Mouse (Mus musculus) midbrain, embryonic 15.5 days (tissue): Measurements from ENCODE around the gene Dhx30. TPM values are rescaled to one million over a fixed set of nuclear protein-coding genes. Genes with fewer than 3 reads are reported as not detected.

ENCODE experiments used
- ATAC-seq: fragments of 200-750 bp; cut with Nextera tagmentation; replicated peaks from 2 replicates; pipeline ENCODE4 v1.8.0; 2017; ENCODE audit warnings: moderate TSS enrichment
- H3K27ac ChIP-seq: fragments of 300-500 bp; sonication (generic); 2 replicates; pipeline ENCODE4 v1.5.1; 2015; ENCODE audit warnings: mild to moderate bottlenecking, inconsistent platforms
- H3K27me3 ChIP-seq: fragments of 300-500 bp; sonication (generic); replicated peaks from 2 replicates; pipeline ENCODE4 v1.6.1; 2015; ENCODE audit warnings: inconsistent platforms
- H3K36me3 ChIP-seq: fragments of 300-500 bp; sonication (generic); replicated peaks from 2 replicates; pipeline ENCODE4 v1.6.1; 2015; ENCODE audit warnings: inconsistent platforms
- H3K4me1 ChIP-seq: fragments of 300-500 bp; sonication (generic); 2 replicates; pipeline ENCODE4 v1.6.1; 2015; ENCODE audit warnings: inconsistent platforms
- H3K4me2 ChIP-seq: fragments of 300-500 bp; sonication (generic); 2 replicates; pipeline ENCODE4 v1.6.1; 2015; ENCODE audit warnings: inconsistent platforms, mild to moderate bottlenecking, moderate library complexity
- H3K4me3 ChIP-seq: fragments of 300-500 bp; sonication (generic); 2 replicates; pipeline ENCODE4 v1.5.1; 2015; ENCODE audit warnings: mild to moderate bottlenecking, inconsistent platforms
- H3K9ac ChIP-seq: fragments of 300-500 bp; sonication (generic); 2 replicates; pipeline ENCODE4 v1.6.1; 2015; ENCODE audit warnings: mild to moderate bottlenecking, inconsistent platforms
- H3K9me3 ChIP-seq: fragments of 300-500 bp; sonication (generic); 2 replicates; pipeline ENCODE4 v1.6.1; 2016; ENCODE audit warnings: inconsistent platforms
- WGBS: fragments of 180-500 bp; shearing (Covaris S2); methylation state at CpG from one replicate; pipeline ENCODE4 v1.1.7; 2015; ENCODE audit warnings: mixed read lengths; 5-methylcytosine and 5-hydroxymethylcytosine counted together
- polyA plus RNA-seq: library from polyadenylated mRNA; unstranded; fragments of >200 nt; fragmentation: Nextera tagmentation; extraction: Ambion mirVana; gene quantifications from 2 replicates; pipeline ENCODE4 v1.2.1, GENCODE M21; 2015

Dhx30 gene
- polyA plus RNA-seq, 1 experiment from 2014 or later, result 199 TPM

DNA sequence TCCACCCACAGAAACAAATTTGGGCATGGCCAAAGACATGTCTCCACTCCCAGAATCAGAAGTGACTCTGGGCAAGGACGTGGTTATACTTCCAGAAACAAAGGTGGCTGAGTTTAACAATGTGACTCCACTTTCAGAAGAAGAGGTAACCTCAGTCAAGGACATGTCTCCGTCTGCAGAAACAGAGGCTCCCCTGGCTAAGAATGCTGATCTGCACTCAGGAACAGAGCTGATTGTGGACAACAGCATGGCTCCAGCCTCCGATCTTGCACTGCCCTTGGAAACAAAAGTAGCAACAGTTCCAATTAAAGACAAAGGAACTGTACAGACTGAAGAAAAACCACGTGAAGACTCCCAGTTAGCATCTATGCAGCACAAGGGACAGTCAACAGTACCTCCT, 82.5 kb downstream of the Dhx30 start:
- Histone ChIP-seq H3K9ac (no peak overlapping the region), H3K9me3 (no peaks in the 10 kb centered on the region), H3K4me1 (no peaks in the 10 kb centered on the region), H3K27me3 (no peaks in the 10 kb centered on the region), H3K27ac (no peak overlapping the region), H3K4me3 (no peak overlapping the region), H3K4me2 (no peak overlapping the region), H3K36me3 (peaks cover 13% of the 10 kb centered on the region; the same call in 1 of the 2 replicates)
- ATAC-seq, result no peak
- 90% methylated on average over 4 of the region's 4 CpGs for WGBS

Other genes starting within 250 kb of the Dhx30 start
- 12.4 and 14.7 TPM in 2 replicates for gene Cdc25a, start 242.3 kb downstream of the Dhx30 start, polyA plus RNA-seq
- 167 and 181 TPM in 2 replicates for gene Map4, start 186.4 kb downstream of the Dhx30 start, polyA plus RNA-seq
- 110 and 112 TPM in 2 replicates for gene Smarcc1, start 122 bp downstream of the Dhx30 start, polyA plus RNA-seq
- 175 and 191 TPM in 2 replicates for gene Cspg5, start 126.0 kb upstream of the Dhx30 start, polyA plus RNA-seq
- gene Elp6, start 187.3 kb upstream of the Dhx30 start, polyA plus RNA-seq, result 44.8 and 48.4 TPM in 2 replicates
- 64.9 and 65.2 TPM in 2 replicates for gene Scap, start 215.5 kb upstream of the Dhx30 start, polyA plus RNA-seq